Mouse (Mus musculus): Measurements from ENCODE around the gene Prss53.

DNA sequence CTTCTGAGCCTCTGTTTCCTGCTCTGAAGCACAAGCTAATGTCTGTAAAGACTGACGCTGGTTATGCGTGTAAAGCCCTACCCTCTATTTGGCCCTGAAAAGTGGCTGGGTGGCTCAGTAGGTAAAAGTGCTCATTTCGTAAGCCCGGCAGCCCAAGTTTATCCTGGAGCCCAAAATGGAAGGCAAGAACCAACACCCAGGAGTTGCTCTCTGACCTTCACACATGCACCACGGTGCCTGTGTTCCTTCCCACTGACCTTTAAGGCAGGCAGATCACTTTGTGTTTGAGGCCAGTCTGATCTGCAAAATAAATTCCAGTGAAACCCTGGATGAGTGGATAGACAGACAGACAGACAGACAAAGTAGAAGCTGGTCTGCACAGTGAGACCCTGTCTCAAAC, 32.9 kb upstream of the Prss53 start:
- no peak for TF ChIP-seq CTCF (IDR thresholded peaks at IDR 0.05; ENCODE audit: low read depth)
- no peak for TF ChIP-seq EP300 (IDR thresholded peaks at IDR 0.05; ENCODE audit: low read depth)

Data from liver, embryonic 14.5 days (tissue).